Comparison of ENCODE assay signal across 19 mouse cellular contexts in the genomic region with DNA sequence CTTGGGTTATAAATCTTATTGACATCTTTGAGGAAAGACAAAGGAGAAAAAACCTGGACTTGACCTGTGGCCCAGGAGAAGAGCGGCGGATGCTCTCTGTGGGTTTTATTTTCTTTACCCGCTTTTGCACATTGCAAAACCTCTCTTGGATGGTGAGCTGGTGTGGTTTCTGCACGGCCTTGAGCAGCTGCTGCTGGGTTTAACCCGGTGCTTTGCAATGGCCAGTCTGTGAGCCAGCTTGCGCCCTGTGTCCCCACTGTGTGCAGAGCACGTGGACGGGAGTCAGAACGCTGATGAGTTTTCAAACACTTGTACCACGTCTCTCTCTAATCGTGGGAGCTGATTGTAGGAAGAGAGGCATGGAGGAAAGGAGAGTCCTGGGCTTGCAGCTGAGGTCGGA.
"Had no signal": no experiment of that assay in that cellular context is flagged by ENCODE, and none has a peak within 500 bp of the region (broad histone marks: within the 10 kb centered on the region; RNA-seq: fewer than 3 reads in every experiment).

No protein-coding gene starts in this region.

- H3K4me3 ChIP-seq: left cerebral cortex, adult 2 months; liver, embryonic 15.5 days; lung, embryonic 15.5 days; midbrain, embryonic 15.5 days; neural tube, embryonic 13.5 days; stomach, embryonic 15.5 days had no signal

- H3K27me3 ChIP-seq: lung, embryonic 15.5 days; midbrain, embryonic 15.5 days; neural tube, embryonic 13.5 days; stomach, embryonic 15.5 days had no signal

- H3K36me3 ChIP-seq: liver, embryonic 15.5 days; lung, embryonic 15.5 days; midbrain, embryonic 15.5 days; neural tube, embryonic 13.5 days; stomach, embryonic 15.5 days had no signal

- DNase-seq: kidney, adult 2 months; kidney, postnatal 36 days; layer of hippocampus, postnatal 36 days; lung, adult 18-20 months; lung, postnatal 14 days; retina, postnatal 1 day; right cerebral cortex, postnatal 25 days; spleen, adult 18-20 months; thymus, postnatal 25 days had no signal

- H3K27ac ChIP-seq: kidney, postnatal 0 days; left cerebral cortex, adult 2 months; liver, embryonic 15.5 days; lung, embryonic 15.5 days; macrophage; midbrain, embryonic 15.5 days; neural tube, embryonic 13.5 days; stomach, embryonic 15.5 days had no signal

- H3K4me2 ChIP-seq: liver, embryonic 11.5 days; liver, embryonic 15.5 days; lung, embryonic 15.5 days; midbrain, embryonic 15.5 days; neural tube, embryonic 13.5 days; stomach, embryonic 15.5 days had no signal

- ATAC-seq: intestine, embryonic 16.5 days; midbrain, embryonic 15.5 days had no signal

- H3K9ac ChIP-seq: liver, embryonic 15.5 days; lung, embryonic 15.5 days; midbrain, embryonic 15.5 days; neural tube, embryonic 13.5 days; stomach, embryonic 15.5 days had no signal

- H3K9me3 ChIP-seq: liver, embryonic 15.5 days; lung, embryonic 15.5 days; midbrain, embryonic 15.5 days; neural tube, embryonic 13.5 days; stomach, embryonic 15.5 days had no signal
